Mouse (Mus musculus) Patski (cell line): ENCODE data around the gene Shank1. TPM values are rescaled to one million over a fixed set of nuclear protein-coding genes. Genes with fewer than 3 reads are reported as not detected.
A peak's percentile ranks its signal among the peaks of the same experiment; 100 is the strongest.

ENCODE experiments used
- ATAC-seq: fragments of 100-300 bp; one replicate; pipeline ENCODE4 v1.8.0; 2021
- CTCF ChIA-PET: fragments of 350-600 bp; sonication (Branson Sonifier 250); formaldehyde crosslinking; loops from one replicate; lab custom pipeline; 2022; ENCODE audit warnings: inconsistent platforms; lab: Charles Lee
- POLR2A ChIA-PET: fragments of 350-600 bp; sonication (Branson Sonifier 250); formaldehyde crosslinking; loops from one replicate; lab custom pipeline; 2022; ENCODE audit warnings: antibody characterized with exemption, inconsistent platforms; lab: Charles Lee
- DNase-seq: peaks from one replicate; pipeline ENCODE4 v3.0.0-alpha.2; 2011; ENCODE audit warnings: low read depth, low spot score
- H3K27me3 ChIP-seq: fragments of 371-371 bp; one replicate; pipeline ENCODE4 v1.5.1; 2021
- CTCF ChIP-seq: fragments of 100-300 bp; IDR thresholded peaks from one replicate; pipeline ENCODE4 v1.5.1; 2021
- in situ Hi-C: fragments of 300-500 bp; cut with MboI; formaldehyde crosslinking; loops from 3 replicates; pipeline ENCODE4 v1.11.1; 2018; ENCODE audit warnings: low pct_unique_long_range_greater_than_20kb, mixed read lengths
- polyA plus RNA-seq: library from polyadenylated mRNA; unstranded; gene quantifications from one replicate; pipeline ENCODE4 v1.2.3, GENCODE M21; 2021

Gene Shank1
- 1.9 TPM for polyA plus RNA-seq

DNA sequence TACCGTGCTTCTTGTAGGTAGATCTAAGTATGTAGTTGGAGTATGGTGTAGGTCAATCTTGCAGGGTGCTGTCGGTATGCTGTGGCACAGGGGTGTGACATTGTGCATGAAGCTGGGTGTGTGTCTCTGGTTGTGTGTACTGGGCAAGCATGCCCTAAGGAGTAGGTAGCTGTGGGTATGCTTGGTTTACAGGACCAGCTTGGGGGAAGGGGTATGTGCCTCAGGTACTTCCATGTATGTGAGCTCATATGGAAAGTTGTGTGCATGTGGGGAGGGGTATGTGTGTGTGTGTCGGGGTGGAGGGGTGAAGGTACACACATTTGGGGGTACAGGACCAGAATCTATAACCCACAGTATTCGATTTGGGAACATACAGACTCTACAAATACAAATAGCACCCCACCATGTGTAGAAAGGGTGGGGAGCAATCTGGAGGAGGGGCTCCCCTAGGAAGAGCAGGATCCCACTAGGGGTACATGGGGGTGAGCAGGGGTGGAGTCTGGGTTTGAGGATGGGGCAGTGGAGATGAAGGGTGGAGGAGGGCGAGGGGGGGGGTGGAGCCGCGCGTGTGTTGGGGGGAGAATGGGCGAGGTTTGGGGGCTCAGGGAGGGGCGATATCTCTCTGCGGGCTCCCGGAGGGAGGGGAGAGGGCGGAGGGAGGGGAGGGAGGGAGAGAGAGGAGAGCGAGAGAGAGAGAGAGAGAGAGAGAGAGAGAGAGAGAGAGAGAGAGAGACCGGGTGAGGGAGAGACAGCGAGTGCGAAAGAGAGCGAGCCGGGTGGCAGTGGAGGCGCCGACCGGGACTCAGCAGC, at the start of gene Shank1:
Gene Shank1, plus strand, starts transcription at position 779 of the 810 bp plus-strand sequence.
- in situ Hi-C loops = loop anchor here (10.0 kb wide), 1 partner anchor 45 kb away; no protein-coding TSS in a partner anchor
- DNase-seq = no peak
- no peak for TF ChIP-seq CTCF
- H3K27me3 ChIP-seq = peaks cover 24% of the 10 kb centered on the region
- no peak for ATAC-seq
- CTCF ChIA-PET = interaction anchor here (0.7 to 1.2 kb wide), 3 partner anchors 9 to 42 kb away, joined by 3 read pairs; no protein-coding TSS in a partner anchor
- POLR2A ChIA-PET = interaction anchor here (0.6 kb wide), 1 partner anchor 41 kb away, joined by 4 read pairs; no protein-coding TSS in a partner anchor

DNA sequence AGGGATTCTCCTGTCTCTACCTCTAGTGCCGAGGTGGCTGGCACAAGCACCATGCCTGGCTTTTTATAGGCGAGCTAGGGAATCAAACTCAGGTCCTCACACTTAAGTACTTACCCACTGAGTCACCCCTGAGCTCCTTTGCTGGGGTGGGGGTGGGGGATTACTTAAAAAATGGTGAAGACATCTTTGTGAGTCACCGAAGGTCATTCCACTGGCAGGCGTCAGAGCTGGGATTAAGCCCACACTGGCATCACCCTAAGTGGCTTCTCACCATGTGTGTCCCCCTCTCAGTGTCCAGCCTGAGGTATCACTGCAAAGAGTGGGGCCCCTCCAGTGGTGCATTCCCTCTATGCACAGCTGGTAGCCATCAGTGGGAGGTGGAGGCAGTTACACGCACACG, 49.6 kb upstream of the Shank1 start:
- ATAC-seq (no peak), DNase-seq (no peak)
- H3K27me3 ChIP-seq = peaks cover 3% of the 10 kb centered on the region
- ChIA-PET CTCF (interaction anchor here (1.0 to 1.2 kb wide), 2 partner anchors 67 to 91 kb away, joined by 3 read pairs; no protein-coding TSS in a partner anchor), POLR2A (interaction anchor here (0.6 to 0.7 kb wide), 2 partner anchors 8 to 91 kb away, joined by 3 to 4 read pairs; no protein-coding TSS in a partner anchor)
- no peak for TF ChIP-seq CTCF
- in situ Hi-C loops = loop anchor here (5.0 kb wide), 2 partner anchors 42 to 92 kb away; no protein-coding TSS in a partner anchor

DNA sequence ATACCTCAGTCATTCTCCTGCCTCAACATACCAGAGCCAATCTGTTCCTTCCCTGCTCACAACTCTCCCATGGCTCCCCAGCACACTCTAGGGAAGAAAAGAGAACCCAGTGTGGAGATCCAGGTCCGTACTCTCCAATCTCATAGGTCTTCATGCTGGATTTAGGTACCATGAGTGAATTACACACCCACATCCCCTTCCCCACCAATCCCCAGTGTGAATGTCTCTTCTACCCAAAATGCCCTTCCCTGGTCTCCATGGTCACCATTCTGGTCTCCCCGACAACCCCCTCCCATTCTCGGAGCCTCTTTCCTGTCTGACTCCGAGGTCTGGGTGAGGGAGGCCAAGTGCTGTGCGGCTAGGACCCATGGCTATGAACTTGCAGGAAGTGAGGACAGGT, 48.9 kb upstream of the Shank1 start, which contains the start of gene Gm15517:
Gene Gm15517, plus strand, starts transcription at position 301 of the 400 bp plus-strand sequence.
- DNase-seq = no peak
- CTCF ChIA-PET = interaction anchor here (1.2 kb wide), 1 partner anchor 67 kb away, joined by 3 read pairs; no protein-coding TSS in a partner anchor
- no peak for TF ChIP-seq CTCF
- peaks cover 3% of the 10 kb centered on the region for H3K27me3 ChIP-seq
- ATAC-seq = no peak
- POLR2A ChIA-PET = interaction anchor here (0.6 kb wide), 1 partner anchor 9 kb away, joined by 3 read pairs; no protein-coding TSS in a partner anchor
- in situ Hi-C loops = loop anchor here (5.0 kb wide), 2 partner anchors 41 to 91 kb away; no protein-coding TSS in a partner anchor

DNA sequence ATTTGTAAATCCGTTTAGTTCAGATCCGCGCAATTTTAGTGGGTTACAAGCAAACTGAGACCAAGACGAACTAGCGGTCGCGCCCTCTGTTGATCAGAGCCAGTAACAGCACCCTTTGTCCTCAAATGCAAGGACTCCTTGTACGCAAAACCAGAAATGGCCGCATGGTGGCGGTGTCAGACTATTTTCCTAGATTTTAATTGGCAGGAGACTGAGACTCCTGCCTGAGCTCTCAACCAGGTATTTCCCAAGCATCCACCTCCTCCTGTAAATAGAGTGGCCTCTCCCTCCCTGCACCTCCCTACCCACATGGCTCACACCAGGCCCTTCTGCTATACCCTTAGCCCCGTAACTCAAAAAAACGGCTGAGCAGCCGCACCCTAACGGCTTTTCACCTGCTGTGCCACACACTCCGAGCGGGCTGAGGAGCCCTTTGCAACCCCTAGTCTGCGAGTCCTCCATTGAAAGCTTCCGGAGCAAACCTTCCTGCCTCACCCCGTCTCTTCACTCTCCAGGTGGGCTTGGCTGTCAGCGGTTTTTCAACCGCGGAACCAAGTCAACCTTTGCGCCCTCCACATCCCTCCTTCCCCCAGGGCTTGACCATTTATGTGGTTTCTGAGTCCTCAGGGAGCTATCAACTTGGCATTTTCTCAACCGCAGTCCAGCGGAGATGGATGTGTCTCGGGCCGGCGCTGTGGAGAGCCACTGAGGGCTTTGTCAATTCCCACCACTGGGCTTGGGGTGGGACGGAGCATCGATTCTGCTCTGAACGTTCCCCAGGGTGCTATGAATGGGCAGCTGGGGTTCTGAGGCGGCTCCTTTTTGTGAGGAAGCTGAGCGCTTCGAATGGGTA, 47.0 kb upstream of the Shank1 start:
- DNase-seq (peak; percentile 67), ATAC-seq (peak; percentile 69)
- CTCF ChIA-PET = interaction anchor here (0.6 to 1.9 kb wide), 17 partner anchors 9 to 250 kb away, joined by 3 to 17 read pairs (median 4); no protein-coding TSS in a partner anchor
- in situ Hi-C loops = loop anchor here (5.0 kb wide), 2 partner anchors 39 to 89 kb away; no protein-coding TSS in a partner anchor
- H3K27me3 ChIP-seq = peaks cover 11% of the 10 kb centered on the region
- POLR2A ChIA-PET = interaction anchor here (0.6 kb wide), 1 partner anchor 87 kb away, joined by 4 read pairs; no protein-coding TSS in a partner anchor
- TF ChIP-seq CTCF = peak; percentile 99

DNA sequence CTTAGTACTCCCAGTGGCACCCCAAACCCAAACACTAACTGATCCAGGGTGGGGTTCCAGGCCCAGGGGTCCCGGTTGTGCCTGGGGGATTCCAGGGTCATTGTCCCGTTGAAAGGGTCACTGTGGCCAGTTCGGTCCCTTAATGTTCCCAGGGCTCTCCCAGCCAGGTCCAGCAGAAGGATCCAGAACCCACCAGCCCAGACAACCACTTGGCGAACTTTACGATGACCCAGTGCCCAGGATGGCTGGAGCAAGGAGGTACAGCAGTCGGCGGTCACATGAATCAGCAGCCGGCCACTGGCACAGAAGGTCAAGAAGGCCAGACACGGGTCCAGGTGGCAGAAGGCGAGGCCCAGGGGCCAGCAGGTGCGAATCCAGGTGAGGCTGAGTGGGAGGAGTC, 41.9 kb upstream of the Shank1 start:
- in situ Hi-C loops = no loop called here
- POLR2A ChIA-PET = interaction anchor here (0.6 kb wide), 1 partner anchor 31 kb away, joined by 3 read pairs; no protein-coding TSS in a partner anchor
- TF ChIP-seq CTCF = no peak
- H3K27me3 ChIP-seq = peaks cover 16% of the 10 kb centered on the region
- no peak for DNase-seq
- peak; percentile 22 for ATAC-seq
- CTCF ChIA-PET = no interaction called here

DNA sequence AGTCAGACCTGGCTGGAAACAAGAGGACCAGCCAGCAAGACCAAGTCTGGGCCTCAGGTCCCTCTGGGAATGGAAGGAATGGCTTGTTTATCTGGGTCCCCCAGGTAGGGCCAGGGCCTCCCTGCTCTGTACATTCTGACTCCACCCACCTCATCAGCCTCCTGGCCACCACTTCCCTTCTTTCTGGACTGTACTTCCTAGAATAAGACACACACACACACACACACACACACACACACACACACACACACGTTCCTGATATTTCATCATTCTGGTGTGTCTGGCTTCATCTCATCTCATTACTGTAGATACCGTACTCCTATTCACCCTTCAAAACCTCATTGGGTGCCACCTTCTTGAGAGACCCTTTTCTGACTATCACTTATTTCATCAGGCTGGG, 40.7 kb upstream of the Shank1 start:
- in situ Hi-C loops = no loop called here
- ChIA-PET CTCF (no interaction called here), POLR2A (interaction anchor here (0.6 kb wide), 1 partner anchor 41 kb away, joined by 4 read pairs; the partner anchor contains the start of gene Shank1)
- TF ChIP-seq CTCF = no peak
- no peak for DNase-seq
- ATAC-seq = no peak
- peaks cover 16% of the 10 kb centered on the region for H3K27me3 ChIP-seq

DNA sequence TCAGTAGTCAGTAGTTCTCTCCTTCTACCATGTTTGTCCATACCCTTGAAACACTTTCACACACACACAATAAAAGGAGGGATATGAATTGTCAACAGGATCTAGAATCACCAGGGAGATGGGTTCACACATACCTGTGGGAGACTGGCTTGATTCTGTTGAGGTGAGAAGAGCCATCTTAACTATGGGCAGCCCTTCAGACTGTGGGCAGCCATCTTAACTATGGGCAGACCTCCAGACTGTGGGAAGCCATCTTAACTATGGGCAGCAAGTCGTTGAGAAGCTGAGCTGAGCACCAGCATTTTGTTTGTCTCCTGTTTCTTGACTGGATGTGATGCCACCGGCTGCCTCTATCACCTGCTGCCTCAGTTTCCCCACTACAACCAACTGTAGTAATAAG, 38.7 kb upstream of the Shank1 start:
- POLR2A ChIA-PET = no interaction called here
- TF ChIP-seq CTCF = no peak
- ATAC-seq (no peak), DNase-seq (no peak)
- CTCF ChIA-PET = no interaction called here
- peaks cover 18% of the 10 kb centered on the region for H3K27me3 ChIP-seq
- in situ Hi-C loops = no loop called here

DNA sequence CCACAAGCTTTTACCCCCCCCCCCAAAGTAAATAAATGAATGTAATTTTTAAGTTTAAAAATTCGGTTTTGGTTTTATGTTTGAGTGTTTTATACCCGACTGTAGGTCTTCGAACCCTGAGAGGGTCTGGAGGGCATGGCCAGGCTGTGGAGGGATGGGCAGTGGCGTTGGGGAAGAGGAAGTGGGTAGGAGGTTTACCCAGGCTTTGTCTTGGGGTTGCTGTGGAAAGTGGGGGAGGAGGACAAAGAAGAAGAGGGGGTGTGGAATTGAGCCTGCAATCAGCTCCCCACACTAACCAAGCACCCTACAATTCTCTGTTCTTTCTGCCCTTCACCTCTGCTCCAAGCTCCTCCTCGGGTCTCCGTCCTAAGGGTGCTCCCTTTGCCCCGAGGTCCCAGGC, 37.5 kb upstream of the Shank1 start:
- DNase-seq = no peak
- CTCF ChIA-PET = no interaction called here
- POLR2A ChIA-PET = no interaction called here
- no peak for TF ChIP-seq CTCF
- peaks cover 18% of the 10 kb centered on the region for H3K27me3 ChIP-seq
- in situ Hi-C loops = no loop called here
- no peak for ATAC-seq

DNA sequence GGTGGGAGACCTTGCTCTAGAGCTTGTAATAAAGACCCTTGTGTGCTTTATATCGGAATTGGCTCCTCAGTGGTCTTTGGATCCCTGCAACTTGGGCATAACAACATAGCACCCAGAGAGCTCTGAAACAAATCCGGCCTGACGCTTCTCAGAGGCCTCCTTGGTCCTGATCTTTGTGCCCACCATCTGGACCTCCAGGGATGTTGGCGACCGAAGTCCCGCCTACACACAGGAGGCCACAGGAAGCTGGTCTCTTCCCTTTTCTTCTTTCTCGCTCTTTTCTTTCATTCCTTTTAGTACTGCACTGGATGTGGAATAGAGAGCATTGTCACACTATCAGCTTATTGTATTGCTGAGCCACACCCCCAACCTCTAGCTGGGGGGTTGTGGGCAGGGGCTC, 36.6 kb upstream of the Shank1 start:
- DNase-seq (no peak), ATAC-seq (no peak)
- TF ChIP-seq CTCF = no peak
- in situ Hi-C loops = no loop called here
- ChIA-PET CTCF (interaction anchor here (1.3 kb wide), 1 partner anchor 7 kb away, joined by 3 read pairs; no protein-coding TSS in a partner anchor), POLR2A (interaction anchor here (0.6 kb wide), 1 partner anchor 25 kb away, joined by 3 read pairs; no protein-coding TSS in a partner anchor)
- peaks cover 12% of the 10 kb centered on the region for H3K27me3 ChIP-seq

DNA sequence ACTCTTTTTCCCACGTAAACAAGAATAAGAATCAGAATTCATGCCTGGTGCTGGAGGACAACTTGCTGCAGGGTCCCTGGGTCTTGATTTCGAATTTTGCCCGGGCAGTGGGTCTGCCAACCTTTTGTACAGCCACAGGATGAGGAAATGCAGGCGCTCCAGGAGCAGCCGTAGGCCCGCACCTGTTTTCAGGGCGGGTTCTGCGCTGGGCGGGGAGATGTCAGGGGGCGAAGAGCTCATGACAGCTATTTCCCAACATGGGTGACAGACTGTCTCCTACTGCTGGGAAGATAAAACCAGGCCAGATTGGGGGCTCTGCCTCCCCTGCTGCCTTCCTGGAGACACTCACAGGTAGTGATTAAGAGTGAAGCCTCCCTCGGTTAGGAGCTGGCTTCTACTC, 36.0 kb upstream of the Shank1 start:
- DNase-seq = no peak
- in situ Hi-C loops = no loop called here
- no peak for ATAC-seq
- POLR2A ChIA-PET = interaction anchor here (0.6 kb wide), 1 partner anchor 25 kb away, joined by 3 read pairs; no protein-coding TSS in a partner anchor
- CTCF ChIA-PET = interaction anchor here (1.3 kb wide), 1 partner anchor 8 kb away, joined by 3 read pairs; no protein-coding TSS in a partner anchor
- peaks cover 11% of the 10 kb centered on the region for H3K27me3 ChIP-seq
- no peak for TF ChIP-seq CTCF
